Mouse (Mus musculus) cerebellum, adult 18-20 months (tissue): ENCODE data around the gene Srp54a.
A peak's percentile ranks its signal among the peaks of the same experiment; 100 is the strongest.
"Not testable (repeated sequence)": the region's sequence is repeated elsewhere in the genome, so short reads cannot be mapped to it uniquely, and the experiment has no call there.

Source experiments
- DNase-seq, 2 experiments: peaks; one replicate each; pipeline ENCODE4 v3.0.0; 2021

Gene Srp54a

GRCm38 (mm10) chr12:55079726-55080600 is at the start of gene Srp54a, which contains the start of gene 2700097O09Rik:
TSS of gene Srp54a (plus strand) at chr12:55080262.
TSS of gene 2700097O09Rik (minus strand) at chr12:55080110.
- DNase-seq: peak; percentile 92 to 94

- no peak for DNase-seq
Observed at GRCm38 (mm10) chr12:55041011-55041410, 39.1 kb upstream of the Srp54a start.

GRCm38 (mm10) chr12:55049731-55050353 is 30.2 kb upstream of the Srp54a start:
- DNase-seq: no peak

GRCm38 (mm10) chr12:55051210-55052173 is 28.6 kb upstream of the Srp54a start:
- DNase-seq: no peak

GRCm38 (mm10) chr12:55053267-55053666 is 26.8 kb upstream of the Srp54a start:
- DNase-seq: no peak

GRCm38 (mm10) chr12:55054551-55055241 is 25.4 kb upstream of the Srp54a start:
- DNase-seq: no peak

- DNase-seq: no peak
Observed at GRCm38 (mm10) chr12:55056703-55057102, 23.4 kb upstream of the Srp54a start.

- no peak for DNase-seq
Observed at GRCm38 (mm10) chr12:55058865-55059615, 21.0 kb upstream of the Srp54a start.

GRCm38 (mm10) chr12:55059812-55060211 is 20.2 kb upstream of the Srp54a start:
- DNase-seq: no peak

GRCm38 (mm10) chr12:55060212-55060898 is 19.7 kb upstream of the Srp54a start:
- no peak for DNase-seq

GRCm38 (mm10) chr12:55061006-55061405 is 19.1 kb upstream of the Srp54a start:
- DNase-seq: no peak

GRCm38 (mm10) chr12:55062141-55062540 is 17.9 kb upstream of the Srp54a start:
- no peak for DNase-seq

- no peak for DNase-seq
Observed at GRCm38 (mm10) chr12:55072495-55072894, 7.6 kb upstream of the Srp54a start.

- no peak for DNase-seq
Observed at GRCm38 (mm10) chr12:55073686-55074085, 6.4 kb upstream of the Srp54a start.

GRCm38 (mm10) chr12:55075296-55075695 is 4.8 kb upstream of the Srp54a start:
- DNase-seq: peak; percentile 65 to 69

- DNase-seq: not testable (repeated sequence)
Observed at GRCm38 (mm10) chr12:55078706-55079105, 1.4 kb upstream of the Srp54a start.

GRCm38 (mm10) chr12:55080601-55080942 is 510 bp downstream of the Srp54a start:
- DNase-seq: not testable (repeated sequence)

- not testable (repeated sequence) for DNase-seq
Observed at GRCm38 (mm10) chr12:55092127-55092526, 12.1 kb downstream of the Srp54a start.

- DNase-seq: not testable (repeated sequence)
Observed at GRCm38 (mm10) chr12:55112616-55113015, 32.6 kb downstream of the Srp54a start.

GRCm38 (mm10) chr12:55124242-55124641 is 44.2 kb downstream of the Srp54a start, which contains the start of gene Fam177a:
TSS of gene Fam177a (plus strand) at chr12:55124469.
- DNase-seq: not testable (repeated sequence)

- DNase-seq: not testable (repeated sequence)
Observed at GRCm38 (mm10) chr12:55124731-55125130, 44.7 kb downstream of the Srp54a start.
